Mouse (Mus musculus) hindlimb bud, embryonic 11.5 days (tissue): ENCODE results near the gene Bdnf.

Source experiments
- DNase-seq: peaks from one replicate; pipeline ENCODE4 v3.0.0-alpha.2; 2012; ENCODE audit warnings: low read depth, low spot score; ENCODE audit errors: extremely low spot score

Gene Bdnf

GRCm38 (mm10) chr2:109776374-109776773 is 101.9 kb downstream of the Bdnf start:
- DNase-seq: no peak
